Mouse (Mus musculus) left cerebral cortex, postnatal 4 days (tissue): ENCODE measurements around the gene Pdpn. TPM values are rescaled to one million over a fixed set of nuclear protein-coding genes. Genes with fewer than 3 reads are reported as not detected.

Experiments used
- DNase-seq: peaks from one replicate; pipeline ENCODE4 v3.0.0-alpha.2; 2022
- intact Hi-C: fragments of 180-260 bp; cut with DNase I; formaldehyde crosslinking; loops from one replicate; pipeline ENCODE4 v1.15.1; 2025
- total RNA-seq, 2 experiments: library from RNA; stranded (reverse); gene quantifications; 2 replicates each; pipeline ENCODE4 v1.2.3; 2021

Gene Pdpn
- total RNA-seq, 2 experiments from 2014 or later: 14.6 to 15.8 TPM

DNA sequence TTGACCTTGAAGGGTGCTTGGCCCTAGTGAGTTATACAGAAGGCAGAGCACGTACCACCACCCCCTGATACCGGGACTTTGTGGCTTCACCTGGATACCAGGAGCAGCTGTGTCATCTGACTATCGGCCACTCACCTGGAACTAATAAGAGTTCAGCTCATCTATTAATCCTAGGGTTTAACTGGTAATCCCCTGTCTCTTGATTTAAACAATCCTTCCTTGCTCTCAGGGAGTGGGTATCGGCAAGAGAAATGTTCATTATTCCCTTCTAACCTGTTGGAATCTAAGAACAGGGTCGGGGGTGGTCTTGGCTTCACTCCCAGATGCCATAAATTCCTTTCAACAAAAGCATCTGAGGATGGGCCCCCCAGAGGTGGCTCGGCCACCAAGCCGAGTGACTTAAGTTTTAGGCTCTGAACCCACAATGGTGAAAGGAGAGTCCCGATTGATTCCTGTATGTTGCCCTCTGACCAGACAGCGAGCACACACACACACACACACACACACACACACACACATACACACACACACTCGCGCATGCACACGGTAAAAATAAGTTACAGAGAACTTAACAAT lies 837 bp upstream of the Pdpn start:
- intact Hi-C loops: loop anchor here (10.0 kb wide), 1 partner anchor 1145 kb away; no protein-coding TSS in a partner anchor
- DNase-seq: no peak

DNA sequence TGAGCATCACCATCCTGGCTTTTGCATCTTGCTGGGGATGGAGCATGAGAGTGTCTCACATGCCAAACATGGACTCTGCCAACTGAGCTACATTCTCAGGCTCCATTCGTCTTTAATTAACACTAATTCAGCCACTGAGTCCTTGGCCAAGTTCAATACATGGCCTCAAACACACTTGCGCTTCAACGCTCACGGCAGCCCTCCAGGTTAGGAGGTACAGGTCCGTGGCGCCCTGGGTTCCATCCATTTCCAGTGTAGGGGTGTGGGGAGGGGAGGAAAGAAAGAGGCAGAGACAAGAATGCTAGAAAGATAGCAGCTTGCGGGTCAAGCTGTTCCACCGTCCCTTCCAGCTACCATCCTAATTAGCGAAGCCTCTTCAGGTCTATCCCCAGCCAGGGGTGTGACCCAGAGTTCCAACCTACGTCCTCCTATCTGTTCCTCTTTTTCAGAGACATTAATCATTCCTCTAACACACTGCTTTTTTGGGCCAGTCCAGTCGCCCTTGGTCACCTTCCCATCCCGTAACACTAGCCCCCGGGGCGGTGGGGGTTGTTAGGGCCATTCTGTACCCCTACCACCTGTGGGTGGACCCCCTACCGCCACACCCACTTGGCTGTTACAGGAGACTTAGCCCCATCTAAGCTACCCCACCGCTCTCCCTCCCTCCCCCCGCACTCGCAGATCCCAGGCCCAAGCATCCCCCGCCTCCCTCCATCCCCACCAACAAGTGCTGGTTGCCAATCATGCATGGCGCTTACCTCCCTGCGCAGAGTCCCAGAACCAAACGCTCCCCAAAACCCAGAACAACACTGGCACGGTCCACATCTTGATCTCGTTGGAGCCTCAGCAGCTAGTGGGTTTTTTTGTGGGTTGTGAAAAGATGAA lies 691 bp downstream of the Pdpn start:
- DNase-seq: peak; percentile 58

DNA sequence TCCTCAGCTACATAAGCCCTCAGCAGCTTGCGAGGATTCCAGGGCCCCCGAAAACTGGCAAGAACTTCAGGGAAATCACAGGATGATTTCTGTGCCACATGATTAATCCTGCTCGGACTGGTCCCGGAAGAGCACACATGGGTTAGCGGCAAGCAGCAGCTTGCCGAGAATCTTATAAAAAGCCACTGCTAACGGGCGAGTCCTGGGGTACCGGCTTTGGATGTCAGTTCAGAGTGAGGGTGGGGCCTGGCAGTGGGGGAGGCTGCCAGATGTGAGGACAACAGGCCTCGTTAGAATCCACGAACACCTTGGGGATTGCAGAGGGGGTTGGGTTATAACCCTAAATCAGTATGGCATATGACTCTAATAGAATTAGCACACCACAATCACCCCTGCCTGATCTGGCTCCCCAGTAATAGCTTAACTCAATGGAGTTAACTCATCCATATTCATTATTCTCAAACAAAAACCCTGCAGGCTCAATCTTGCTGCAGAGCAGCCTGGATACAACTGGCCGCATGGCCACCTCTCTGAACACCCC lies 2.3 kb downstream of the Pdpn start:
- DNase-seq: peak; percentile 9
- intact Hi-C loops: no loop called here

More for the DNA sequence above, 691 bp downstream of the Pdpn start:
- intact Hi-C loops: no loop called here

DNA sequence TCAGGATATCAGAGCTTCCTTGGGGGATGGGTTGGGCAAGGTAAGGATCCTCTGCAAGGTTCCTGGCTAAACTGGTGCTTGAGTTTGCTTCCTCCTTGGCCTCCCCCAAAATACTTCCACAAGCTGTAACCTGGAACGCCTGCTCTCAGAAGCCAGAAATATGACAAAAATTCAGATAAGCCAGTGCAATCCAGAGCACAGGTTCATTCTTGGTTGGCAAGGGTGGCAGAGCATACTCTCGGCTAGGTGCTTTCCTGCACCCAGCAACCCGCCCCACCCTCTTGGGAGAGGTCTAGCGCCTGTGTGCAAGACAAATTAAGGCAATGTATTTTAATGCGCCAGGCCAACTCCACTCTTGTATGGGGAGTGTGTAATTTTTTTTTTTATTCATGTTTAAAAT lies 3.2 kb downstream of the Pdpn start:
- DNase-seq: no peak
- intact Hi-C loops: no loop called here

DNA sequence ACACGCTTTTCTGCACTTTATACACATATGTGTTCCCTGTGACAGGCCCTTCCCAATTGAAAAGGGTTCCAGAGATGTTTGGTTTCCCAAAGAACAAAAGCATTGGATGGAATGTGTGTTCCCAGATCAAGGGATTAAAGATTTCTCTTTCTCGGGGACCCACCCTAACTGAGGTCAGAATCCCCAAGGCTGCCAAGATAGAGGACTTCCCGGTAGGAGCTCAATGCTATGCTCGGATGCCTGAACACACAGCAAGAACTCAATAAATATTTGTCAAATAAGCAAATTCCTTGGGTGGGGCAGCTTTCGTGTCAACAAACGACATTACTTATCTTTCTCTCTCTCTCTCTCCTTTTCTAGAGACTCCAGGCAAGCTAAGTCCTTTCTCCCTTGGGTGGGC lies 5.0 kb downstream of the Pdpn start:
- DNase-seq: no peak
- intact Hi-C loops: no loop called here

DNA sequence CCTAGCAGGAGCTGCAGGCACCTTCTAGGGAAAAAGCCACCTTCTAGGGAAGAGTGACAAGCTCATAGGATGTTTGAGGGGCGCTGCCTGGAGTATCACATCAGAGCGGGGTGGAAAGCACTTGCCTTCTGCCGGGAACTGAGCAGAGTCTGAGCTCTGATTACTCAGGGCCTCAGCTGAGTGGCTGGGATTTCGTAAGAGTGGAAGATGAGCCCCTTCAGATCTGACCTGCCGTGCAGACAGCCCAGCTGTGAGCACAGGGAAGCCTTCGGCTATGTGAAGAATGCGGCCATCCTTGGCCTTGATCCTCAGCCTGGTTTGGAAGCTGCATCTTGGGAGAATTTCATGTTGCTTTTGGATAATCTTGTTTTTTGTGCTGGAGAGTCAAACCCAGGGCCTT lies 10.5 kb downstream of the Pdpn start:
- intact Hi-C loops: no loop called here
- no peak for DNase-seq

DNA sequence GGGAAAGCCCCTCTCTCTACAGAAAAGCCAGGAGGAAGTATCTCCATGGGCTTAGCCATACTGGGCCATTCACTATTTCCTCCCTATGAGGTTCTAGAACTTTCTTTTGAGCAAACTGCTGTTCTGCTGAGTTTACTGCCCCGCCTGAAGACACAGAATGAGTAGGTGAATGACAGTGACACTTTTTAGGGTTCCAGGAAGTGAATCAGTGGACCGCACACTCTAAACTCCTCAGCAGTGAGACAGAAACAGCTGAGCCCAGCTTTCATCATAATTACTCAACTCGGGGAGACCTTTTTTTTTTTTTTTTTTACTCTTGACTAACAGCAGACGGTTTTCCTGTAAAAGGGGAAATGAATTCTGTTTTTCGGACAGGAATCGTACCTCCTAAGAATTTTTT lies 10.9 kb downstream of the Pdpn start:
- intact Hi-C loops: no loop called here
- DNase-seq: no peak

DNA sequence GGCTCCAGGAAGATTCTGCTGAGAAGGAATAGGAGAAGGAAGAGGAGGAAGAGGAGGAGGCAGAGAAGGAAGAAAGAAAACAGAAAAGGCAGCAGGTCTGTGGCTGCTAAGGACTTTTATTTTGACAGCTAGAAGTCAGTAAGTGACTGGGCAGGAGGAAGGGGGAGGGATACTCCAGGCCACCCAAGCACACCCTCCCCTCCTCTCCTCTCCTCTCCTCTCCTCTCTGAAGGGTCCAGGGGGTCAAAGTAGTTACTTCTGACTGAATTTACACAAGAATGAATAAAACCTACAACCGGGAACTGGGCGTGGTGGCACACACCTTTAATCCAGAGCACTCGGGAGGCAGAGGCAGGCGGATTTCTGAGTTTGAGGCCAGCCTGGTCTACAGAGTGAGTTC lies 12.3 kb downstream of the Pdpn start:
- DNase-seq: no peak
- intact Hi-C loops: no loop called here

DNA sequence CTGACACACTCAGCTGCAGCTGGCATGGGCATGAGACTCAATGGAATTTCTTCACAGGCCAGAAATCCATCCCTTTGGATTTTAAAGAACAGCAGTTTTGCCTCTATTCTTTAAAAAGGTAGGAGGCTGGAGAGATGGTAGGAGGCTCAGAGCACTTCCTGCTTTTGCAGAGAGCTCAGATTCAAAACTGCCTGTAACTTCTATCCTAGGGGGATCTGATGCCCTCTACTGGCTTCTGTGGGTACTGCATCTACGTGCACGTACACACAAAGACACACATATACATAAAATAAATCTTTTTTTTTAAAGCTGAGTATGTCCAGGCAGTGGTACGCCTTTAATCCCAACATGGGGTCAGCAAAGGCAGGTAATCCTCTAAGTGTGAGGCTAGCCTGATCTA lies 19.2 kb downstream of the Pdpn start:
- DNase-seq: peak; percentile 50
- intact Hi-C loops: no loop called here

DNA sequence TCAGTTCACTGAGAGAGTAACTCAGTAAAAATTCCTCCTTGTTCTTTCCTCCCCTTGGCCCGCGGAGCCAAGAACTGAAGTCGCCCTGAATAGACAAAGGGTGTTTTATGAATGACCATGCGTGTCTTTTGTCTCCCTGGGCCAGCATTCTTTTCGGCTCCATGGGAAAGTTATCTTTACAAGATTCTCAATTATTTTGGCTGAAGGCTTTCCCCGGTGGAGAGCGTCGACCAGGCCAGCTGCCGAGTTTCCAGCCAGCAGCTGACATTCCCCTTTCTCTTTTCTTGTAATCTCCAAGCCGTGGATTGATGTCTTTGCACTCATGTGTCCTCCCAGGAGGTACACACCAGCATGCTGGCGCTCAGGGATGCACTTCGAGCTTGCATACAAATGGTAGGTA lies 19.7 kb downstream of the Pdpn start:
- intact Hi-C loops: no loop called here
- peak; percentile 25 for DNase-seq

DNA sequence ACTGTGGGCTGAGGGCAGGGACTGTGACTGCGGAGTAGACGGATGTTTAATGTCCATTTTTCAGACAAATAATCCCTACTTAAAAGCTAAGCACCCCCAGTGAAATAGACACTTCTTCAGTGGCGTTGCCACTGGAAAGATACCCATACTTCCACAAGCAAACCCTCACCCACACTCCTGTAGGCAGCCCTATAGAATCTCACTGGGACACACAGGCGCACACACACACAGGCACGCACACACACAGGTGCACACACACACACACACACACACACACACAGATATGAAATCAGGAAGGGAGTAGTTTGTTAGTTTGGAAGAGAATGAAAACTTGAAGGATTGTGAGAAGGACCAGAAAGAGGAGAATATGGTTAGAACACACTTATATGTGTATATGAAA lies 20.3 kb downstream of the Pdpn start:
- intact Hi-C loops: no loop called here
- DNase-seq: no peak

DNA sequence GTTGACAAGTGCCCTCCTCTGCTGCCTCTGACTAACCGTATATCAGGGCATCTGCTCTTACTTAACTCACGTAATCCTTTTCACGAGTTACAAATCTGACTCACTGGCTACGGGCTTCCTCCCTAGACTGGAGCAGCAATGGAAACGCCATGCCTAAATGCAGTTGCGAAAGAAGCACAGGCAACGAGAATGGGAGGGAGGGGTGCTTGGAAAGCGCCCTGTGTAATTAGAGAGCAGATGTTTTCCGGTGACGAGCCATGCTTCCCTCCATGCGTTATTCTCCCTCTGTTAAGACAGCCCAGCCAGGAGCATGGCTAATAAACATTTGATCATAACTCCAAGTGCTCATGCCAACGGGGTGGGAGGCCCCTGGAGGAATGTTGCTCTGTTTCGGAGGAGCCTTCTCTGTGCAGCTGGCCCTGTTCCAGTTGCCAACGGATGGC lies 20.9 kb downstream of the Pdpn start:
- peak; percentile 59 for DNase-seq
- intact Hi-C loops: no loop called here

DNA sequence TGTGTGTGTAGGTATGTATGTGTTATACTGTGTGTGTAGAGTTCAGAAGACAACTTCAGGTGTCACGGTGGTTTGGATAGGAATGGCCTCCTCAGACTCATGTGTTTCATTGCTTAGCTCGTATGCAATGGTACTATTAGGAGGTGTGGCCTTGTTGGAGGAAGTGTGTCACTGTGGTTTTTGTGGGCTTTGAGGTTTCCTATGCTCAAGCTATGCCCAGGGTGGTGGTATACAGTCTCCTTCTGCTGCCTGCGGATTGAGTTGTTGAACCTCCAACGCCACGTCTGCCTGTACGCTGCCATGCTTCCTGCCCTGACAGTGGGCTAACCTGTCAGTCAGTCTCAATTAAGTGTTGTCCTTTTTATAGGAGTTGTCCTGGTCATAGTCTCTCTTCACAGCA lies 22.0 kb downstream of the Pdpn start:
- no peak for DNase-seq
- intact Hi-C loops: no loop called here

DNA sequence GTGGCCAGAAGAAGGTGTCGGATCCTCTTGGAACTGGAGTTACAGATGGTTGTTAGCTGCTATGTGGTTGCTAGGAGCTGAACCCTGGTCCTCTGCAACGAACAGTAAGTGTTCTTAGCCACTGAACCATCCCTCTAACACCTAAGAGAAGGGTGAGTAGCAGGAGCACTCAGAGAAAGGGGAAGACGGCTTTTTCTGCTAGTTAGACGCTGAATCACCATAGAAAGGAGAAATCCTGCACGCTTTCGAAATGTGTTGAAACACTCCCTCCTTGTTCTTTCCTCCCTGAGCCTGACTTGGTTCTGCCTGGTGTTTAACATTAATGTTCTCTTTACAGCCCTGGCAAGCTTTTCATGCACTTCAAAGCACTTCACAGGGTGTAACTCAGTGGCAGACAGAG lies 27.8 kb downstream of the Pdpn start:
- intact Hi-C loops: no loop called here
- no peak for DNase-seq

DNA sequence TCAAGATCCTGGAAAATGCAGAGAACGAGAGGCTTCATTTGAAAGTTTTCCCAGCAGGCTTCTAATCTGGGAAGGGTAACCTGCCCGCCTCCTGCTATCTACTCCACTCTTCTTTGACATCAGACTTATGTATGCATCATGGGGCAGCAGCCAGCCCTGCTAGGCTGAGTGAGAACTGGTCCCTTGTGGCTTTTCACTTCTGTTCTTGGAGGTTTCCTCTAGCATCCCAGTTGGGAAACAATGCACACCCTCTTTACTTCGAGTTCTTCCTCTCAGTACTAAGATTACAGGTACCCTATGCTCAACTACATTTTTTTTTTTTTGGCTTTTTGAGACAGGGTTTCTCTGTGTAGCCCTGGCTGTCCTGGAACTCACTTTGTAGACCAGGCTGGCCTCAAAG lies 28.5 kb downstream of the Pdpn start:
- no peak for DNase-seq
- intact Hi-C loops: no loop called here

DNA sequence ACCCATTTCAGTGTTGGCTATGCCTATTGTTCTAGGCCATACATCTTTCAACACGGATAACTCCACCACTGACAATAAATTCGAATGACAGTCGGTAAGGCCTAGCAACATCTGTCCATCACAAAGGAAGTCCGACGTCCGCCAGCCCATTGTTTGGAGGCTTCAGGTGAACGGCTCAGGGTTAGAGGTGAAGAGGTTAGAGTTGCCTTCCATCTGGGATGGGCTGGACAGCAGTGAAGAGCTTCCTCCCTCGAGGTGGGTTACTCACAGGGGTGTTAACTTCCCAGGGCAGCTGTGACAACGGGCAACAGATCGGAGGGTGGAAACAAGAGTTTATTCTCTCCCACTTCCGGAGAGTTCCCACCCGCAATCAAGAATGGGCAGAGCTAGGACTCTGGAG lies 36.7 kb downstream of the Pdpn start:
- intact Hi-C loops: no loop called here
- no peak for DNase-seq

DNA sequence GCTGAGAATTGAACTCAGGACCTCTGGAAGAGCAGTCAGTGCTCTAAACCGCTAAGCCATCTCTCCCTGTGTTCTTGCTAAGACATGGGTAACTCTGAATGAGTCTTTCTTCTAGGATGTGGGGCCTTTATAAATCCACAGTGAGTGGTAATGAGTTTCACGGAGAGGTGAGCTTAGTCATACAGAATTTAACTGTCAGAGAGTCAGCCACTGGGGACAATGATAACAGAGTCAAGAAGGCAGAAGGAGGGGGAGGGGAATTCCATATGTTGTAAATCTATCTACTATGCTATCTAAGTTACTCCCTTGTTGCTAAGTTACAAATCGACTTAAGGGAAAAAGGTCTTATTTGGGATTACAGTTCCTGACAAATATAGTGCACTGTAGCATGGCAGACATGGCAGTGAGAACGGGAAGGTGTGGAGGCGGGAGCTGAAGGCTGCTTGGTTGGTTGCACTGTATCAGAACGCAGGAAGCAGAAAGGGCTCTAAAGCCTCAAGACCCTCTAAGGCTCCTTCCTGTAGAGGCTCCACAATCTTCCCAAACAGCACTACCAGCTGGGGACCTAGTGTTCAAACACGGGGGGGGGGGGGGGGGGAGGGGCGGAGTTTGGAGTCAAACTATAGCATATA lies 39.5 kb downstream of the Pdpn start:
- intact Hi-C loops: loop anchor here (10.0 kb wide), 1 partner anchor 125 kb away; no protein-coding TSS in a partner anchor
- no peak for DNase-seq

DNA sequence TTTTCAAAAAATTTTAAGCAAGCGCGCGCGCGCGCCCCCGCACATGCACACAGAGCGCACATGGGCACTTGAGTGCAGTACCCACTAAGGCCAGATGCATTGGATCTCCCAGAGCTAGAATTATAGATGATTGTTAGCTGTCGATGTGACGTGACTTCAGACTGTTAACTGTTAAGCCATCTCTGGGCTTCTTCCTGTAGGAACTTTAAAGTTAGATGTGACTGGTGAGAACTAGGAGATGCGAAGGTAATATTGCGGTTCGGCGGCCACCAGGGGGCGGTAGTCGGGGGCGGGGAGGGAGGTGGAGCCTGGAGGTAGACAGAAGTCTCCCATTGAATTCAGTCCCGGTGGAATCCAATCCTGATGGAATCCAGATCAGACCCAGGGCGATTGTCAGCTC lies 40.8 kb downstream of the Pdpn start:
- intact Hi-C loops: loop anchor here (10.0 kb wide), 1 partner anchor 126 kb away; no protein-coding TSS in a partner anchor

DNA sequence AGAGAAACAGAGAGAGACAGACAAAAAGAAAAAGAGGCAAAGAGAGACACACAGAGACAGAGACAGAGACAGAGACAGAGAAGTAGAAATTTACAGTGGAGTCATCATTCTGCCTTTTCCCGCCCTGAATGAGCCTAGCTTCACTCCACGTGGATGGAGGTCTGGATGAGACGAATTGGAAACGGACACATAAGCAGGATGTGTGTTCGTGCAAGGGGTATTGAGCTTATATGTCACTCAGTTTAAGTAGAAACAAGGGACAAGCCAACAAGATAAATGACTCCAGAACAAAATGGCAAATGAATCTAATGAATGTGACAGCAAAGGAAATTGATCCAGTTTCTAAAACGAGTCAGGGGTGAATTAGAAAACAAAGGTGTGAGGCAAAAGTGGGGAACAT lies 41.4 kb downstream of the Pdpn start:
- intact Hi-C loops: loop anchor here (10.0 kb wide), 1 partner anchor 127 kb away; no protein-coding TSS in a partner anchor
- DNase-seq: no peak

More for the DNA sequence above, 40.8 kb downstream of the Pdpn start:
- peak; percentile 80 for DNase-seq

DNA sequence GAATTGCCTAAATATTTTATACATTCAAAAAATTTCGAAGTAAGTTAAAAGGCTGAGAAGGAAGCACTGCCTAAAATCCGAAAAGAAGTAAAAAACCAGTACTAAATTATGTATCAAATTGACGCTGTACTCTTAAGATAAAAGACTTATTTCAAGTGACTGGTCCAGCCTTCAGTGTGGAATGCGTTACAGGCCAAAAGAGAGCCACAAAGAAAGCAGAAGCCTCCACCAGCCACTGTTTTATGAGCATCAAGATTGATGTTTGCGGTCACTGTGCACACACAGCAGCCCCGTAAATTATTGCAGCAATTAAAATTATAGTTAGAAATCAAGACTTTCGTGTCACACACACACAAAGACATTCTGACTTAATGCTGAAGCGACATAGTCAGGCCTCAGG lies 43.8 kb downstream of the Pdpn start:
- intact Hi-C loops: loop anchor here (10.0 kb wide), 1 partner anchor 129 kb away; no protein-coding TSS in a partner anchor
- DNase-seq: no peak

DNA sequence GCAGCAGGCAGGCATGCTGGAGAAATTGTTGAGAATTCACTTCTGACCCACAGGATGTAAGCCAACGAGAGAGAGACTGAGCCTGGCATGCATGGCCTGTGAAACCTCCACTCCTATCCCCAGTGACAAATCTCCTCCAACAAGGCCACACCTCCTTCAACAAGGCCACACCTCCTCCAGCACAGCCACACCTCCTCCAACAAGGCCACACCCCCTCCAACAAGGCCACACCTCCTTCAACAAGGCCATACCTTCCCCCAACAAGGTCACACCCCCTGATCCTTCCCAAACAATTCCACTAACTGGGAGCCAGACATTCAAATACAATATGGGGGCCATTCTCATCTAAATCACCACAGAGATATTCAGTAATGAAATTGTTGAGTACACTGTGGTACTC lies 46.0 kb downstream of the Pdpn start:
- DNase-seq: no peak
- intact Hi-C loops: loop anchor here (10.0 kb wide), 1 partner anchor 131 kb away; no protein-coding TSS in a partner anchor
